Mouse (Mus musculus) cortical plate, adult 2 months (tissue): ENCODE results near the gene Csta1.
"Not testable (repeated sequence)": the region's sequence is repeated elsewhere in the genome, so short reads cannot be mapped to it uniquely, and the experiment has no call there.

Experiments
- CTCF ChIP-seq: fragments of 200-500 bp; IDR thresholded peaks from 2 replicates; pipeline ENCODE4 v1.5.1; 2011; ENCODE audit warnings: mild to moderate bottlenecking, control low read depth, low read length; ENCODE audit not compliant: insufficient read depth; ENCODE audit errors: extremely low read depth
- POLR2A ChIP-seq: fragments of 200-500 bp; IDR thresholded peaks from 2 replicates; pipeline ENCODE4 v1.6.1; 2011; ENCODE audit warnings: mild to moderate bottlenecking, low read length, control low read depth; ENCODE audit not compliant: insufficient read depth; ENCODE audit errors: extremely low read depth

DNA sequence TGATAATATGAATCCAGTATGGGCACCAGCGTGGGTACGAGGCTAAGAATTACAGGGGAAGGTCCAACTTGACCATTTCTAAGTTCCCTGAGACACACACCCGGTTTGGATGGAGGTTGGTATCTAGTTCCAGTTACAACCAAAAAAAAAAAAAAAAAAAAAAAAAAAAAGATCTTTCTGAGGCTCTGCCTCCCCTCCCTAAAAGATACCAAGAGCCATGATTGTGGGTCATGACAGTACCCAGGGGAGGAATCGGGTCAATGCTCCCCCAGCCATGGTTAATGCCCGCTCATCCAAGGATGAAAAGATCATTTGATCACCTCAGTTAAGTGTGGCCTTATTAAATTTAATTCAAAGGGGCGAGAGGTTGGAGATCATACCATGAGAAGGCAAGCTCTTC lies 15.3 kb downstream of the Csta1 start:
- not testable (repeated sequence) for TF ChIP-seq CTCF, POLR2A
